8 mouse cellular contexts compared by ENCODE assay signal in genomic region chr10:83073119-83073518, GRCm38 (mm10).
DNase-seq lines count a peak whose midpoint lies in the region; ATAC-seq lines count a peak whose summit lies in the region.

No protein-coding gene starts in this region.

- 0 out of 2 replicates have a peak, but pooled peaks have one; percentile 40 for ATAC-seq in heart, embryonic 12.5 days (ENCODE audit: insufficient number of reproducible peaks, low FRiP score)
- peak; percentile 58; the same call in 1 of the 2 replicates for ATAC-seq in liver, embryonic 15.5 days (ENCODE audit: insufficient read depth)

- no peak overlapping the region for H3K4me3 ChIP-seq in heart, embryonic 12.5 days
- no peak overlapping the region for H3K4me3 ChIP-seq in liver, embryonic 15.5 days (replicated peaks)

- no peak for DNase-seq in heart, postnatal 36 days
- DNase-seq in A20 (ENCODE audit: low read depth, low spot score) = peak; percentile 33
- DNase-seq in embryo, embryonic 9.5 days (ENCODE audit: extremely low spot score) = peak; percentile 37
- DNase-seq in right cerebral cortex, adult 18-20 months = no peak
- no peak for DNase-seq in frontal cortex, postnatal 25 days (ENCODE audit: low spot score in 2 of 2)
- no peak for DNase-seq in right cerebral cortex, postnatal 4 days

- H3K27ac ChIP-seq in heart, embryonic 12.5 days (ENCODE audit: poor library complexity, severe bottlenecking) = no peak overlapping the region
- no peak overlapping the region for H3K27ac ChIP-seq in liver, embryonic 15.5 days (replicated peaks)

- no peaks in the 10 kb centered on the region for H3K36me3 ChIP-seq in heart, embryonic 12.5 days
- H3K36me3 ChIP-seq in liver, embryonic 15.5 days (replicated peaks) = no peaks in the 10 kb centered on the region

- H3K4me2 ChIP-seq in heart, embryonic 12.5 days = no peak overlapping the region
- H3K4me2 ChIP-seq in liver, embryonic 15.5 days = no peak overlapping the region

- no peak overlapping the region for H3K9ac ChIP-seq in heart, embryonic 12.5 days
- H3K9ac ChIP-seq in liver, embryonic 15.5 days = no peak overlapping the region

- H3K4me1 ChIP-seq in heart, embryonic 12.5 days (replicated peaks) = peaks cover 49% of the 10 kb centered on the region
- H3K4me1 ChIP-seq in liver, embryonic 15.5 days (replicated peaks) = peaks cover 38% of the 10 kb centered on the region

- H3K27me3 ChIP-seq in heart, embryonic 12.5 days (replicated peaks) = no peaks in the 10 kb centered on the region
- no peaks in the 10 kb centered on the region for H3K27me3 ChIP-seq in liver, embryonic 15.5 days

- no peaks in the 10 kb centered on the region for H3K9me3 ChIP-seq in heart, embryonic 12.5 days (replicated peaks)
- H3K9me3 ChIP-seq in liver, embryonic 15.5 days (replicated peaks) = no peaks in the 10 kb centered on the region

- WGBS in heart, embryonic 12.5 days = 67% methylated on average over 7 of the region's 7 CpGs
- WGBS in liver, embryonic 15.5 days (ENCODE audit: insufficient replicate concordance) = 50% methylated on average over 7 of the region's 7 CpGs

- intact Hi-C loops in heart, postnatal 36 days (cut with DNase I) = no loop called here

Comparison
In these comparisons a context has a peak if more than half of its experiments do, and no peak if none do; other contexts are left out.
1. DNase-seq: peak in A20 (single experiment) and embryo, embryonic 9.5 days (single experiment); none in heart, postnatal 36 days (0 of 2), right cerebral cortex, adult 18-20 months (single experiment), frontal cortex, postnatal 25 days (0 of 2) and right cerebral cortex, postnatal 4 days (single experiment).